Mouse (Mus musculus): Measurements from ENCODE around the gene Sox10.
A peak's percentile ranks its signal among the peaks of the same experiment; 100 is the strongest.

The Sox10 gene

GRCm38 (mm10) chr15:79122546-79122945 lies 42.5 kb downstream of the Sox10 start:
- DNase-seq: no peak

- no peak for DNase-seq
Measured at GRCm38 (mm10) chr15:79122119-79122518, 42.9 kb downstream of the Sox10 start.

GRCm38 (mm10) chr15:79119491-79119890 lies 45.5 kb downstream of the Sox10 start:
- DNase-seq: no peak

- no peak for DNase-seq
Measured at GRCm38 (mm10) chr15:79115276-79115675, 49.8 kb downstream of the Sox10 start.

- DNase-seq: no peak
Measured at GRCm38 (mm10) chr15:79111774-79112173, 53.3 kb downstream of the Sox10 start.

GRCm38 (mm10) chr15:79110528-79110927 lies 54.5 kb downstream of the Sox10 start:
- DNase-seq: no peak

GRCm38 (mm10) chr15:79110031-79110430 lies 55.0 kb downstream of the Sox10 start:
- DNase-seq: no peak

- peak in 1 of 2 experiments; percentile 14 for DNase-seq
Measured at GRCm38 (mm10) chr15:79109321-79109934, 55.6 kb downstream of the Sox10 start.

- DNase-seq: peak; percentile 64 to 75
Measured at GRCm38 (mm10) chr15:79108421-79109320, 56.4 kb downstream of the Sox10 start, which contains the start of gene Micall1. Micall1 (plus strand) TSS chr15:79108898.

- no peak for DNase-seq
Measured at GRCm38 (mm10) chr15:79107966-79108365, 57.1 kb downstream of the Sox10 start.

- no peak for DNase-seq
Measured at GRCm38 (mm10) chr15:79105804-79106203, 59.2 kb downstream of the Sox10 start.
